27 mouse cellular contexts compared by ENCODE assay signal in genomic region chr2:101290738-101291137, GRCm38 (mm10).
"Had no signal": no experiment of that assay in that cellular context is flagged by ENCODE, and none has a peak within 500 bp of the region (broad histone marks: within the 10 kb centered on the region; RNA-seq: fewer than 3 reads in every experiment).

No protein-coding gene starts in this region.

- H3K27me3 ChIP-seq: embryonic facial prominence, embryonic 12.5 days; embryonic facial prominence, embryonic 13.5 days; embryonic facial prominence, embryonic 15.5 days; forebrain, embryonic 12.5 days; forebrain, embryonic 13.5 days; forebrain, embryonic 15.5 days had no signal

- H3K9me3 ChIP-seq: embryonic facial prominence, embryonic 10.5 days; embryonic facial prominence, embryonic 12.5 days; embryonic facial prominence, embryonic 13.5 days; embryonic facial prominence, embryonic 15.5 days; forebrain, embryonic 10.5 days; forebrain, embryonic 12.5 days; forebrain, embryonic 13.5 days; forebrain, embryonic 15.5 days; heart, embryonic 10.5 days had no signal

- H3K4me3 ChIP-seq: embryonic facial prominence, embryonic 10.5 days; embryonic facial prominence, embryonic 12.5 days; embryonic facial prominence, embryonic 13.5 days; embryonic facial prominence, embryonic 15.5 days; erythroblast, embryonic 14.5 days; forebrain, embryonic 10.5 days; forebrain, embryonic 12.5 days; forebrain, embryonic 13.5 days; forebrain, embryonic 15.5 days; gastrocnemius, adult 2 months; heart, adult 2 months; heart, embryonic 10.5 days had no signal

- H3K36me3 ChIP-seq: embryonic facial prominence, embryonic 10.5 days; embryonic facial prominence, embryonic 12.5 days; embryonic facial prominence, embryonic 13.5 days; embryonic facial prominence, embryonic 15.5 days; forebrain, embryonic 10.5 days; forebrain, embryonic 12.5 days; forebrain, embryonic 15.5 days; heart, embryonic 10.5 days had no signal

- ATAC-seq: forebrain, embryonic 13.5 days; forebrain, embryonic 14.5 days; forebrain, embryonic 15.5 days; forebrain, embryonic 16.5 days; forebrain, postnatal 0 days had no signal

- DNase-seq: cerebellum, adult 9-11 months; cerebellum, postnatal 10 days; cerebellum, postnatal 14 days; cerebellum, postnatal 25 days; cerebellum, postnatal 36 days; embryo, embryonic 11 days; forebrain, postnatal 0 days; gastrocnemius, adult 2 months; gastrocnemius, postnatal 10 days; gastrocnemius, postnatal 14 days; gastrocnemius, postnatal 25 days; gastrocnemius, postnatal 36 days; heart, adult 11 months; heart, adult 18-20 months; heart, adult 2 months had no signal

- H3K4me1 ChIP-seq: embryonic facial prominence, embryonic 15.5 days; heart, embryonic 10.5 days had no signal
